Mouse (Mus musculus): Measurements from ENCODE around the gene Ddb2.

Ddb2 gene

GRCm38 (mm10) chr2:91236601-91237510, at the start of gene Ddb2:
Gene Ddb2 (minus strand): TSS chr2:91236982.
- in situ Hi-C loops (cut with MboI): no loop called here

- in situ Hi-C loops (cut with MboI): no loop called here
These were observed 49.2 kb upstream of the Ddb2 start for GRCm38 (mm10) chr2:91285885-91286505.

GRCm38 (mm10) chr2:91284375-91285199, 47.8 kb upstream of the Ddb2 start:
- in situ Hi-C loops (cut with MboI): no loop called here

- in situ Hi-C loops (cut with MboI): no loop called here
These were observed 47.2 kb upstream of the Ddb2 start for GRCm38 (mm10) chr2:91283972-91284371.

DNA sequence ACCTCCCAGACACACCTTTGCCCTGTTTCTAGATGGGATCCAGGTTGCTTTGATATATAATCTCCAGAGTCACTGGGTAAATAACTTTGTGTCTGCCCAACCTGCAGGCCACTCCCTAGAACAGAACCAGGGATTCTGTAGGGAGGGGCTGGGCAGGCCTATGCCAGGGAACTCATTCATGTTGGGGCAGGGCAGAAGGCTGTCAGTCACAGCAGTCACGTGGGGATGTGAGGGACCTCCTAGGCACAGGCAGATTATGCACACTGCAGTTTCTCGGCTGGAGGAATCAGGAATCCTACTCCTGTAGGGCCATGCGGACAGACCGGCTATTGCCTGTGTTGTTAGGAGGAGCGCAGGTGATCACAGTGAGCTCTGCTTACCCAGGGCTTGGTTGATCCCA, 44.6 kb upstream of the Ddb2 start:
- in situ Hi-C loops (cut with MboI): no loop called here

DNA sequence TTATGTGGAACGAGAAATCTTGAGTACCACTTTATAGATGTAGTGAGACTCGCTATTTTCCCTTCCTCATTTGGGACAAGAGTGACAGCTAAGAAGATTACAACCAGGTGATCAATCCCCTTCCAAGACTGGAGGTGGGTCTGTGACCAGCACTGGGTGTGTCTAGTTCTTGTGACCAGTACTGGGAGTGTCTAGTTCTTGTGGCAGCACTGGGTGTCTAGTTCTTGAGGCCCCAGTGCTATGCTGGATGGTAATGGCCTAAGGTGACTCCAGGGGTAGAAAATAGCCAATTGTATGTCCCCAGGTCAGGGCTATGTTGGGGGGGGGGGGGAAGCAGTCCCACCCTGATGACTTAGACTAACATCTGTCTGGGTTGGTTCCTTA, 42.6 kb upstream of the Ddb2 start:
- in situ Hi-C loops (cut with MboI): no loop called here

- in situ Hi-C loops (cut with MboI): no loop called here
These were observed 42.1 kb upstream of the Ddb2 start for GRCm38 (mm10) chr2:91278749-91279371.

GRCm38 (mm10) chr2:91269687-91270133, 32.9 kb upstream of the Ddb2 start:
- in situ Hi-C loops (cut with MboI): no loop called here

DNA sequence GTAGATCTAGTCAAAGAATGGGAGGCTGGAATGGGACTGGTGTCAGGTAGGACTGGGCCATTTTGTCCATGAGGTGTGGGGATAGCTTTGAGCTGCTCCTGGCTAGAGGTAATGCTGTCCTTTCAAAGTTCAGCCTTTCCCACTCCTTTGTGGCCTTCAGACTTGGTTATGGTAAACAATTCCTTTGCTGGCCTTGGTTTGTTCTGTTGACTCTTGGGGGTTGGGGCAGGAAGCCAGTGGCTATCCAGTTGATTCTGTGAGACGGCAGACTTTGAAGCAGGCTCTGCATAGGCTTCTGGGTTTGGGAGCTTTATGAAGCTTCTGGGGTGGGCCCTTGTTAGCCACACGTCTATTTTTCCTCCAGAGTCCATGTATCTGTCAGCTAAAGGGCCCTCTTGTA, 31.9 kb upstream of the Ddb2 start:
- in situ Hi-C loops (cut with MboI): no loop called here

GRCm38 (mm10) chr2:91268042-91268441, 31.3 kb upstream of the Ddb2 start:
- in situ Hi-C loops (cut with MboI): no loop called here

GRCm38 (mm10) chr2:91264711-91265681, 28.2 kb upstream of the Ddb2 start, which contains the start of gene Arfgap2:
Gene Arfgap2 (plus strand): TSS chr2:91264974.
- in situ Hi-C loops (cut with MboI): no loop called here

DNA sequence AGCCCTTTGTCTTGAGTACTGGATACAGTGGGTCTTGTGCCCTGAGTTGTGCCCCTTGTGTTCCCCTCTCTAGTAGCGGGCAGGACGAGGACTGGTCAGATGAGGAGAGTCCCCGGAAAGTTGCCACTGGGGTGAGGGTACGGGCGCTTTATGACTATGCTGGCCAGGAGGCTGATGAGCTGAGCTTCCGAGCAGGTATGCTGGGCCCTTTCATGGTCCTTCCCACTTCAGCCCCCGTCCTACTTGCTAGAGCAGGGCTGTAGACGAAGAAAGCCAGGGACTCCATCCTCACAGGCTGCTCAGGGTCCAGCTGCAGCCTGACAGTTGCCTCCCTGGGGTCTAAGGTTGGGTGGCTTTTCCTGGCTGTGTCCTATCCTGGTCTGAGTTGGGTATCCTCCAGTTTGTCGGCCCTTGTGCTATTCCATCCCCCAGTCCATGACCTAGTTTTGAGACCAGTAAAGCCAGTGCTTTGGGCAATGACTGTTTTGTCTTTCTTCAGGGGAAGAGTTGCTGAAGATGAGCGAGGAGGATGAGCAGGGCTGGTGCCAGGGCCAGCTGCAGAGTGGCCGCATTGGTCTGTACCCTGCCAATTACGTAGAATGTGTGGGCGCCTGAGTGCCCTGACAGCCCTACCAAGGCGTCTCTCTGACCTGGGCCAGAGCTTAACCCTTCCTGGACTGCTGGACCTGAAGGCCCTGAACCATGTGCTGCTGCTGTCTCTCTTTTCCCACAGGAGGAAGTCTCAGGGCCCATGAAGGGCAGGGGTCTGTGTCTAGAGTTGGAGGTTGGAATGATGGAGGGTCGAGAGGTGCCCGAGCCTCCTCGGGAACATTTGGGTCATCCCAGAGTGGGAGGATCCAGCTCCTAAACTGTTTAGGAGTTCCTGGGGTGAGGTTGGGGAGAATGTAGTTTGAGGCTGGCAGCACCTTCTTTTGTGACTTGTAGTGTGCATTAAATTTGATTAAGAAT, 27.2 kb upstream of the Ddb2 start:
- in situ Hi-C loops (cut with MboI): no loop called here

DNA sequence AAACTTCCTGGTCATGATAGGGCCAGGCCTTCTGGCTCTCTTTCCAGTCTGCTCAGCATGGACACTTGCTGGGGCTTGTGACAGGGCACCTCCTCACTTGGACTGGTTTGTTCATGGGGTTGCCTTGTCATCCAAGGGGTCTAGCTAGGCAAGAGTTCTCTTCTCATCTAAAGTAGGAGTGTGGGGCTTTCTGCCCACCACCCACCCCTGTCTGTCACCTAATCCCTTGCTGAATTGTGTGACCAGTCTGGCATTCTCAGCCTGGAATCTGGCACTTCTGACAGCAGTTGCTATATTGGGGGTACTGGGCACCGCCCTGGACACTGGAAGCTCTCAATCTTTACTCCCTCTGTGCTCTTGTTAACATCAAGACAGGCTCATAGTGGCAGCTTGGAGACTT, 22.7 kb upstream of the Ddb2 start:
- in situ Hi-C loops (cut with MboI): no loop called here

DNA sequence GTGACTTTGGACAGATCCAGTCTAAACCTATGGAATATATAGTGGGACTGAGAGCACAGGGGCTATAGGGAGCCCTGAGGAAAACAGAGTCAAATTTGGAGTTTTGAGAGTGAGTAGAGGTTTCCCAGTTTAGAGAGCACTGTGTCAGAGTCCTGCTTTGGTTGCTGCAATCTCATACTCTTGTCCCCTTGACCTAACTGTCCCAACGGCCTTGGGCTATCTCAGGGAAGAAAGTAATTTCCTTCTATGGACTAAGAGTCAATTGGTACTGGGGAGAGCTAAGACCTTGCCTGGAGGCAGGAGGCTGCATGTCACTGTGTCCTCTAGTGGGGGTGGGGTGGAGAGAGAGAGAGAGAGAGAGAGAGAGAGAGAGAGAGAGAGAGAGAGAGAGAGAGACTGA, 22.0 kb upstream of the Ddb2 start:
- in situ Hi-C loops (cut with MboI): no loop called here

DNA sequence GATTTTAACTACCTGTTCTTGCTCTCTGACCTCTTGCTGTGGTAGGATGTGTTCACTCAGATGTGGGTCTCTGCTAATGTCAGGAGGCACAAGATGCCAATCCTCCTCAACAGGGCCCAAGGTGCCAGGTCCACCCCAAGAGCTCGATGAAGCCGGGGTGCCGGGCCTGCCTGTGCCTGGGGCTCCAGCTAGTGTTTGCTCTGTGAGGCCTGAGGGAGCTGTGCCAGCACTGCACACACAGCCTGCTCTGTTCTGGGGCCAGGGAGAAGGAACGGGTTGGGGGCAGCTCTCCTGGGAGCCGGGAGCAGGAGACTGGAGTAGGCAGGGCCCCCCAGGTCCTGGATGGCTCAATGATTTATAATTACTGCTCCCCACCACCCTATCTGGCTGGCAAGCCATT, 21.3 kb upstream of the Ddb2 start:
- in situ Hi-C loops (cut with MboI): no loop called here

- in situ Hi-C loops (cut with MboI): no loop called here
These were observed 20.6 kb upstream of the Ddb2 start for GRCm38 (mm10) chr2:91257126-91257980.

DNA sequence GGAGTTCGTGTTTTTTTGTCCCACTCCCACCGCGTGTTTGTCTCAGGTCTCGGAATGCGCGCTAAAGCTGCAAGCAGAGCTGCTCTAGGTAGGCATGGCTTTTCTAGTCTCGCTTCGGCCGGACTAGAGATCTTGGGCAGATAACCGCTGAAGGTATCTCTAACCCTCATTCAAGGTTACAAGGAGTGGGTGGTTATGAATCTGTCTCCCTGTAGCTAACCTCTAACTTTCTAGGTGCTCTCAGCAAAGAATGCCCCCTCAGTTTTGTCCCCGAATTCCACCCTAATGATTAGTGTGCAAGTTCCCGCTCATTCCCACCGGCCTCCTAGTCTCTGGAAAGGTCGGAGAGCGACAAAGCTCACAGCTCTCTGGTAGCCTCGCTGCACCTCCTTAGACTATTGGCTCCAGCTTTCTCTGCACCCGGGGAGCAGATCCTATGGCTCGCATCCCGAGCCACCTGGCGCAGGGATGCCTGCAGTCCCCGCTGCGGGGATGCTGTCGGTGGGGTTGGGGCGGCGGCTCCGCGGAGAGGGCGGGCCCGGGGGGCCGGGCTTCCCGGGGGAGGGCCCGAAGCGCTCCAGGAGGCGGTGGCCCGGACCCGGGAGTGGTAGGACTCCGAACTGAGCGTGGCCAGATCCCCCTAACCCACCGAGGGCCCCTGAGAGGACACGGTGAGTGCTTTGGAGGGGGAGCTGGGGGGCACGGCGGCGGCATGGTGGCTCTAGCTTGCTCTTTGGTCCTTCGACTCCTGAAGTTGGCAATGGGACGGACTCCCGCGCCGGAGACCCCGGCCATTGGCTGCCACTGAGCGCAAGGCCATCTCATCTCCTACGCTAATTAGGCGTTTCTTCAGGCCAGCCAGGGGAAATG, 19.7 kb upstream of the Ddb2 start:
- in situ Hi-C loops (cut with MboI): no loop called here
